Mouse (Mus musculus) regulatory T cell (primary cell): ENCODE measurements at regions not wholly inside any gene's neighbourhood (a gene's known extent, or its start where the extent isn't known, plus 50 kb on each side); places are given as distances from the start of the nearest gene placed in this dataset.

Source experiments
- in situ Hi-C: fragments of 300-600 bp; cut with MboI, MseI; formaldehyde crosslinking; loops from one replicate; pipeline ENCODE4 v1.15.1; 2025; ENCODE audit warnings: high pct_unique_total_duplicates

DNA sequence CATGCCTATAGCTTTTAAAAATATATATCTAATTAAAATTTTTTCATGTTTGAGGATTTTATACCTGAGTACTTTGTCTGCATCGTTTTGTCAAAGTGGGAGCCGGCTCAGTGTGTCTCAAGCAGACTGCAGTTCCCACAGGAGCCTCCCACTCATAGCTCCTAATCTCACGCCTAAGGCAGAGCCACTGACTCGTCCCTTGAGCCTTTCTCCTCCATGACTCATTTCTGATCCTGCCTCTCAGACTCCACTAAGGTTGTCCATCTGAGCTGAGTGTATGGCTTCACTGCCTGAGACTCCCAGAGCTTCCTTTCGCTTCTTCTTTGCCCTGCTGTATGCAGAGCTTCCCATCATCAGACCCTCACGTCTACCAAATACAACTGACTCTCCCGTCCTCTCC is 98.8 kb downstream of the Efnb2 start:
- in situ Hi-C loops: no loop called here

GRCm38 (mm10) chr8:8558050-8558449 is 103.0 kb downstream of the Efnb2 start:
- in situ Hi-C loops: no loop called here

GRCm38 (mm10) chr8:8556152-8556551 is 104.9 kb downstream of the Efnb2 start:
- in situ Hi-C loops: no loop called here

DNA sequence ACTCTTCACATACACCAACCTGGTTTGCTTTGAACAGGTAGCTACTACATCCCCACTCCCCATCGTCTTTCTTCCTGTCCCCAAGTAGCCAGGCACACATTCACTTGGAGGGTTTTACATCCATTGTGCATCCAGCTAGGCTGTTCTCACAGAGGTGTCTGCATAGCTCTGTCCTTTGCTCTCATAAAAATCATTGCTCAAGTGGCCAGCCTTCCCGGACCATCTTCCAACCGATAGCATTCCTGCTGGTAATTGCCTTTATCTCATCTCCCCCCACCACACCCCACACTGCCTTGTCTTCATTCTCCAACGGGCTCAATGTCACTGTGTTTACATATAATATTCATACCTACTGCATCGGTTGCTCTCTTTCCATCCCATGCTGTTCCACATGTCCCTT is 106.4 kb downstream of the Efnb2 start:
- in situ Hi-C loops: no loop called here

DNA sequence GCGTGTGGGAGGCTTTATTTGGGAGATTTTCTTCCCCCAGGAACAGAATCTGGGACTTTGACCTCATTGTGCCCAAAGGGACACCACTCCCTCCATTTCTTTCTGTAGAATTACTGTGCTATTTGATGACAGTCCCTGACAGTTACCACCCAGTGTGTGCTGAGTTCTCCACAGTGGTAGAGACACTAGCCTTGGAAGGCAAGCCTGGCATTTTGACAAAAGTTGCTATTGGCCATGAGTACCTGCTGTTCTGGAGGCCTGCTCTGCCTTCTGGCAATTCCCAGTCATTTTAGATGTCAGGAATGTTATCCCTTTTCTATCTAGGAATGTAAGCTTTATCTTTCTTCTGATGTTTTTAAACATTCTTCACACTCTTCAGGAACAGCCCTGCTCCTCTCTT is 108.3 kb downstream of the Efnb2 start:
- in situ Hi-C loops: no loop called here

DNA sequence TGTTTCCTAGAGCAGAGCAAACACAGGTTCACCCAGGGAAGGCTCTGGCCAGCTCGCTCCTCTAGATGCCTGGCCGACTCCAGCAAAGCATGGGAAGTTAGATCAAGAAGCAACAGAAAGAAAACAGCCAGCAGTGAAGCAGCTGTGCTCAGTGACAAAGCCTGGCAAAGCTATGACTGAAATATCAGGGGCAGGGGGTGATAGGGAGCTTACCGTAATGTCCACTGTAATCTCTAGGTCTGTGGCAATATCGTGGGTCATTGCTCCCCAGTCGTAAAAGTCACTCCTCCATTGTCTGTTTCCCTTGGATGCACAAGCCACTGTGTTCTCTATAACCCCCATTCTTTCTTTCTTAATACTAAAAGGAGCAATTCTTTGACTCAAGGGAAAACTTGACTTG is 124.4 kb downstream of the Efnb2 start:
- in situ Hi-C loops: no loop called here

- in situ Hi-C loops: no loop called here
Measured at GRCm38 (mm10) chr8:8534787-8535186, 126.3 kb downstream of the Efnb2 start.

GRCm38 (mm10) chr8:8532907-8533306 is 128.1 kb downstream of the Efnb2 start:
- in situ Hi-C loops: no loop called here

DNA sequence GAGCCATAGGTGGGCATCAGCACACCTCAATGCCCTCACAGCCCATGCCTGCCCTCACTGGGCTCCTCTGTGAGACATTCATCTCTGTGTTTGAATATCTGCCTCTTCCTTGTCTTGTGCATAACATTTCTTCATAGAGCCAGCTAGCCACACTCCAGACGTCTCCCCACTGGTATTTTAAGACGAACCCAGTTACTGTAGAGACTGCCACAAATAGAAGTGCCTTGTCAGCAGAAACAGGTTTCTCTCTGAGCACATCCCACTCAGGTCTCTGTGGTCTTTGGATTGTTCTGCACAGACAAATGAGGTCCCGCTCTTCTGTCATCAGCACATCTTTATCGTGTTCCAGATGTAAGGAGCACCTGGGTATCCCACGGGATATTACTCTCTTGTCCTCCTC is 130.5 kb downstream of the Efnb2 start:
- in situ Hi-C loops: no loop called here

DNA sequence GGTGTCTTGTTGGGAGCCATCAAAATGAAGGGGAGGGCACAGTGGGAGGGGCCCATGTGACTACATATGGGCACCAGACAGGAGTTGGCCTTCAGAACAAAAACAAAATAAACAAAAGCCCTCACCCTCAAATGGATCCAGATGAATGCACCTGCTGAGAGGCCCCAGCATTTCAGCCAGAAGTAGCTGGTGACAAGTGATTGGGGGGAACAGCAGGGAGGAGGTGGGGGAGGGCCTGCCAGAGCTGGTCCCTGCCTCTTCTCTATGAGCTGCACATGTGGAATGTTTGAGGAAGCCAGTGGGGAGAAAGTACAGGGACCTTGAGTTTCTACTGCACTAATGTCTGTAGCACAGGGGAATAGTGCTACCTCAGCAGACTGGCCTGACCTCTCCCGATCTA is 139.5 kb downstream of the Efnb2 start:
- in situ Hi-C loops: no loop called here

DNA sequence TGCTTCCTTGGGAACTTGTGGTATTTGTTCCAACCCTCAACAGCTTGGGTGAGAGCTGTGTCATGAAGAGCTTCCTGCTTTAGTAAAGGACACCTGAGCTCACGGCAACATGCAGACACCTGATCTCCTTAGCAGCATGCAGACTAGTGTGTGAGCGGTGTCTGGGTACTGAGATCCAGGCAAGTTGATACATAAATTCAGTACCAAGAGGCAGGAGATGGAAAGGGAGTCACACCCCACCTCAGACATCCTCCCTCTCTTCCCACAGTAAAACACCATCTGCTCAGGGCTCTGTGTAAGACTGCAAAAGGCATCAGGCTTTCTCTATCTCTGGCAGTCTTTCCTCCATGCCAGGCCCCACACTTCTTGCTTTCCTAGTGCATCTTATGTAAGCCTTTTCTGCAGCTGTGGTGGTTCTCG is 141.3 kb downstream of the Efnb2 start:
- in situ Hi-C loops: no loop called here

GRCm38 (mm10) chr8:8517599-8517998 is 143.4 kb downstream of the Efnb2 start:
- in situ Hi-C loops: no loop called here

DNA sequence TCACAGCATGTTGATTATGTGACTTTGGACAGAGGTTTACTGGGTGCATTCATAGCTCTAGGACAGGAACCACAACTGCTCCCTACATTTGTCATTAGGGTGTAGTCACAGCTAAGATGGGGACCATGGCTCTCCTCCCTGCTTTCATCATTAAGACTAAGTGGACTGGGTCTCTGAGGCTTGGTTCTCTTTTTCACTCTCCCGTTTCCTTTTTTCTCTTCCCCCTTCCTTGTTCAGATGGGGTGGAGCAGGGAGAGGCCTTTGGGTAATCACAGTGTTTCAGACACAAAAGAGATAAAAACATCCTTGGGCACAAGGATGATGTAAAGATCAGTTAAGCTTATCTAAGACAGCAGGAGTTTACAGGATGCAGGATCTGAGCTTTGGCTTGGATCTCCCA is 144.8 kb downstream of the Efnb2 start:
- in situ Hi-C loops: no loop called here

GRCm38 (mm10) chr8:8499921-8500320 is 161.1 kb downstream of the Efnb2 start:
- in situ Hi-C loops: no loop called here

GRCm38 (mm10) chr8:8498753-8499152 is 162.3 kb downstream of the Efnb2 start:
- in situ Hi-C loops: no loop called here

DNA sequence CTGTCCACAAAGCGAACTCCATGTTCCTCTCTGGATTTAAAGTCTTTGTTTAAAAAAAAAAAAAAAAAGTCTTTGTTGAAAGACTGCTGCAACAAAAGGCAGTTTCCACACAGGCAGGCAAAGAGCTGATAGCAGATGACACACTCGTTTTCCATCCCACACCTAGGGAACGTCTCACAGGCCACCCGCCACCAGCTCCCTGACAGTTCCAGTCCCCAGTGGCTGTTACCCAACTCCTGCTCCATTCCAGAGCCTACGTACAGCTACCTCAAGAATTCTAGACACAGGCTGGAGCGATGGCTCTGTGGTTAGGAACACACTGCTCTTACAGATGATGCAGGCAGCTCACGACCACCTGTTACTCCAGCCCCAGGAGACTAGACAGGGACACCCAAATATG is 165.6 kb downstream of the Efnb2 start:
- in situ Hi-C loops: no loop called here

- in situ Hi-C loops: no loop called here
Measured at GRCm38 (mm10) chr8:8494281-8494680, 166.8 kb downstream of the Efnb2 start.

DNA sequence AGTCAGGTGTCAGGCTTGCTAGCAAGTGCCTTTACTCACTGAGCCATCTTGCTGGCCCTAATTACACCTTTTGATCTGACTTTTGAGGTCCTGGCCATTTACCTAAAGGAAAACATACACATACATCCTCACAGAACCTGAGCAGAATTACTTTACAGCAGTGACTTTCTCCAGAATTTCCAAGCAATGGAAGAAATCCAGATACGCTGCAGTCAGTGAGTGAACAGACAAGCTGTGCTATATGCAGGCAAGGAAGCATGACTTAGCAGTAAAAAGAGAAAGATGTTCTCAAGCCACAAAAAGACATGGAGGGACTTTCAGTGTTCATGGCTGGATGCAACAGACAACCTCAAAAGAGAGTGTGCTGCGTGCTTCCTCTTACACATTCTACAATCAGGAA is 169.1 kb downstream of the Efnb2 start:
- in situ Hi-C loops: no loop called here

GRCm38 (mm10) chr8:8489784-8490183 is 171.3 kb downstream of the Efnb2 start:
- in situ Hi-C loops: no loop called here

- in situ Hi-C loops: no loop called here
Measured at GRCm38 (mm10) chr8:8488695-8489571, 172.1 kb downstream of the Efnb2 start.

DNA sequence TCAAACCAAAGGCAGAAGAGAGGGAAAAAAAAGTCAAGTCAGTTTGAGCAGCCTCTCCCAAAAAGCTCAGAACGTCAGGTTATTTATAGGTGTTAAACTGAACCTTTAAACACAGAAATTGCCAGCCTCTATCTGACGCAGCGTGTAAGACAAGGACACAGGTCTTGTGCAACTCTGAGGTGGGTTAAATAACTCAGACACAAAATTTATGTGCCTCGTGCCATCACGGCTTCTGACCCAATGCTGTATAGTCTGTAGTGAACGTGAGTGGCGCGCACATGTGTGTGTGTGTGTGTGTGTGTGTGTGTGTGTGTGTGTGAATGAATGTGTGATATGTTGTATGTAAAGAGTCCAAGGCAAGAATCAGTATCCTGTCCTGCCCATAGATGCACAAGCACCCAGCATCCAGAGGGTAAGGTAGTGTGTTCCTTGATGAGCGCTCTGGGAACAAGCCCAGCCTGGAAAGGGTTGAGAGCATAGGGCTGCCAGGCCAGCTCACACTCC is 172.8 kb downstream of the Efnb2 start:
- in situ Hi-C loops: no loop called here

- in situ Hi-C loops: no loop called here
Measured at GRCm38 (mm10) chr8:8487706-8488105, 173.3 kb downstream of the Efnb2 start.

DNA sequence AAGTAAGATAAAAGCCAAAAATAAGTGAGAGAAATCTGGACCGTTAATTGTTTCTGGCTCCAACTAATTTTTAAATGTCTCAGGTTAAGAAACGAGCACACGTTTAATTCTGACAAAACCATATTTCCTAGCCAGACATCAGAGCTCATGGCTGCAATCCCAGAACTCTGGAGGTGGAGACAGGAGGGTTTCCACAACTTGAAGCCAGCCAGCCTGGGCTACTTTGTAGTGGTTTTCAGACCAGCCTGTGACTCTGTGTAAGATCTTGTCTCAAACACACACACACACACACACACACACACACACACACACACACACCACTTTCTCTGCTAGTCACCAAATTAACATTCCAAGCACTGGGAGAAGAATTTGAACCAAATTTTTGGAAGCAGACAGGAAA is 174.2 kb downstream of the Efnb2 start:
- in situ Hi-C loops: no loop called here

- in situ Hi-C loops: no loop called here
Measured at GRCm38 (mm10) chr8:8485252-8485651, 175.8 kb downstream of the Efnb2 start.
